Mouse (Mus musculus): ENCODE results near the gene Mertk. TPM values are rescaled to one million over a fixed set of nuclear protein-coding genes. Genes with fewer than 3 reads are reported as not detected.

Mertk gene
- total RNA-seq, 1 experiment from 2014 or later: not detected

GRCm38 (mm10) chr2:128753295-128753873, 54.6 kb downstream of the Mertk start:
- no peak for ATAC-seq (ENCODE audit: extremely low read depth, insufficient number of reproducible peaks, low FRiP score, poor library complexity, severe bottlenecking)

- ATAC-seq (ENCODE audit: extremely low read depth, insufficient number of reproducible peaks, low FRiP score, poor library complexity, severe bottlenecking): no peak
These were observed 56.5 kb downstream of the Mertk start for GRCm38 (mm10) chr2:128755149-128755691.

DNA sequence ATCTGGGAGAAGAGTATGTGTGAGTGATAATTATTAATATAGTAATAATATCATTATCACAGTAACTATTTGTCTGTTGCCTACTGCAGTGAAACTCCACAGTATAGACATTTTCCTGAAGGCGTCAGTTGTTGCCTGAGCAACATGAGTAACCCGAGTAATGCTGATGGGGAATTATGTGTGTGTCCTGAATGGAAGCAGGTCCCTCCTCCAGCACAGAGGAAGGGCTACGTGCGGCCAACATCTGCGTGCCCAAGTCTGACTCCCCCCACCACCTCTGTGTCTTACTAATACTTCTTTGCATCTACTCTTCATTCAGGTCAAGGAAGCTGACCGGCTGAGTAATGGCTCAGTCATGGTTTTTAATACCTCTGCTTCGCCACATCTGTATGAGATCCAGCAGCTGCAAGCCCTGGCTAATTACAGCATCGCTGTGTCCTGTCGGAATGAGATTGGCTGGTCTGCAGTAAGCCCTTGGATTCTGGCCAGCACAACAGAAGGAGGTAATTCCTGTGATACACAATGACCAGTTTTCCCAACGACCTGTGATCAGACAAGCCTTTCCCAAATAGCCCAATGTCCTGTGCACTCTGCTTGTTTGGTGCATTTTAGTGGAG, 60.1 kb downstream of the Mertk start:
- ATAC-seq (ENCODE audit: extremely low read depth, insufficient number of reproducible peaks, low FRiP score, poor library complexity, severe bottlenecking): no peak

- no peak for ATAC-seq (ENCODE audit: extremely low read depth, insufficient number of reproducible peaks, low FRiP score, poor library complexity, severe bottlenecking)
These were observed 63.3 kb downstream of the Mertk start for GRCm38 (mm10) chr2:128762008-128762407.

GRCm38 (mm10) chr2:128765787-128766186, 67.0 kb downstream of the Mertk start:
- no peak for ATAC-seq (ENCODE audit: extremely low read depth, insufficient number of reproducible peaks, low FRiP score, poor library complexity, severe bottlenecking)

DNA sequence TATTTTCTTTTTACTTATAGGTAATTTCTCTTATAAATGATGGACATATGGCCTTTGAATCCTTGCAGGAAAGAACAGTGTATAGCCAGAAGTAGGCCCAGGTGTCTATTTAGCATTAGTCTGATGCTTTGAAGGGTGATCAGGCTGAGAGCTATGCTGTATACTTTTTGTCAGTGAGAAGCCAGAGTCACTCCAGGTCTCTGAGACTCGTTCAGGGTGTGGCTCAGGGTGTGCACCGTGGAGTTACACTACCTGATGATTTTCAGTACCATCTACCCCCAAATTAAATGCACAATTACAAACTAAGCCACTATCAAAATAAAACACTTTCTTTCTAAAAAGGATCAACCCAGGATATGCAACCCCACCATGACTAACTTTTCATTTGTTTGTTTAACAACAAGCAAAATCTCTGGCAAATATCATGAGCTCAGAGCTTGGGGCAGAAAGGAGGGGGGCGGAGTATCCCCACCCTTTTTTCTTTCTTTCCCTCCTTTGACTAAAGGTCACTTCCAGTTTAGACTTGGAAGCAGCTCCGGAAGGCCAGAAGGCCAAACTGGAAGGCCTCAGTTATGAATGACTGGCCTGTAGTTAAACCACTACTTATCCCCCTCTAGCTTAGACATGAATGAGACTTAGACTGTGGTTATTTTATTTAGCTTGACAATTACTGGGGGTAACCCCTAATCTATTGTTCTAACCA, 69.9 kb downstream of the Mertk start:
- no peak for ATAC-seq (ENCODE audit: extremely low read depth, insufficient number of reproducible peaks, low FRiP score, poor library complexity, severe bottlenecking)

DNA sequence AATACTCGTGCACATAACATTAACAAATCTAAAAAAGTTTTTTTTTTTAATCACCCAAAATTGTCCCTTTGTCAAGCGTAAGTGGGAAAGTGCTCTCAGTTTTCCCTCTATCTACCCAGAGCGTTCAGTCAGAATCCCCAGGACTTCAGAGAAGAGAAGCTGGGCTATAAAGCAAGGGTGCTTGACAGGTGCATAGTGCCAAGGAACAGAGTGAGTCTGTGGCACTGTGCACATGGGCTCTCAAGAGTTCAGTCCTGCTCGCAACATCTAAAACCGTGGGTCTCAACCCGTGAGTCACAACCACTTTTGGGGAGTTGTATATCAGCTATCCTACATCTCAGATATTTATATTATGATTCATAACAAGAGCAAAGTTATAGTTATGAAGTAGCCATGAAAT, 71.8 kb downstream of the Mertk start:
- ATAC-seq (ENCODE audit: extremely low read depth, insufficient number of reproducible peaks, low FRiP score, poor library complexity, severe bottlenecking): no peak

GRCm38 (mm10) chr2:128771048-128771447, 72.3 kb downstream of the Mertk start:
- no peak for ATAC-seq (ENCODE audit: extremely low read depth, insufficient number of reproducible peaks, low FRiP score, poor library complexity, severe bottlenecking)

- no peak for ATAC-seq (ENCODE audit: extremely low read depth, insufficient number of reproducible peaks, low FRiP score, poor library complexity, severe bottlenecking)
These were observed 73.1 kb downstream of the Mertk start for GRCm38 (mm10) chr2:128771750-128772338.

- ATAC-seq (ENCODE audit: extremely low read depth, insufficient number of reproducible peaks, low FRiP score, poor library complexity, severe bottlenecking): no peak
These were observed 83.5 kb downstream of the Mertk start for GRCm38 (mm10) chr2:128782231-128782630.

DNA sequence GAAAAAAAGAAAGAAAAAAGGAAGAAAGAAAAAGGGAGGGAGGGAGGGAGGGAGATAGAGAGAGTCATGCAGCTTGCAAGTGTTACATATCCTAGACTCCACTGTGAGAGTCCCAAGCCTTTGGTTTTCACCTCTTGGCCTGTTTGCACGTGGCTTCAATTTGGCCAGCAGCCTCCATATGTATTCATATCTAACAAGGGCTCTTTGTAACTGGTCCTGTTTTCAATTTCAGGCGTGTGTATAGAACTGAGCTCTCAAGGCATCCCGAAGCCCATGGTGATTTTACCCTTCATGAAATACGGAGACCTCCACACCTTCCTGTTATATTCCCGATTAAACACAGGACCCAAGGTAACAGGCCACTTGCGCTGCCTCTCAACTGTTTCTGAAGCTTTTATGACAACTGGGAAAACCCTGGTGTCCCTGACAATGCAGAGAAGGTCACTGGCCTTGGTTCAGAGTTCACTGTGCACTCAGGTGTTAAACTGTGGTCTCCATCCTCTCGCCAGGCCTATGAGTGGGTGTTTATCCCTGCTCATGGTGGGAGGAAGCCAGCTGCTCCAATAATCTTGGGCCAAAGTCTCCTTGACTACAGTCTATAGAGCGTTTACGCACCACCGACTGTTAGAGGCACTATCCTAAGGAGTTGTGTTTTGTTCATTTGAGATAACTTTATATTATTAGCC, 85.0 kb downstream of the Mertk start:
- no peak for ATAC-seq (ENCODE audit: extremely low read depth, insufficient number of reproducible peaks, low FRiP score, poor library complexity, severe bottlenecking)

DNA sequence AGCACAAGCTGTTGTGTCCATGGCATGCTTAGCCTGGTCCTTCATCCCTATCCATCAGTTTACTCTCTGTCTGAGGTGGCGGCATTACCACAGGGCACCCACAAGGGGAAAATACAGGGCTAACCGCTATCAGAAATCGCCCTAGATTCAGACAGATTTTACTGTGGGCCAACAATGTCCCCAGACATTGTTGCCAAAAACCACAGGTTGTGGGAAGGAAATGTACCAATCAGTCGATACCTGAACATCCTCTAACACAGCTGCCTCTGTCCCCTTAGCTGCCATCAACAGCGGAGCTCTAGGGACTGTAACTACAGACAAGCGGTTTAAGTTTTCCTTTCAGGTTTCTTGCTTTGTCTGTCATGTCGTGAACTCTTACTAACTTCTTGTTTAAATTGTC, 86.1 kb downstream of the Mertk start:
- no peak for ATAC-seq (ENCODE audit: extremely low read depth, insufficient number of reproducible peaks, low FRiP score, poor library complexity, severe bottlenecking)

GRCm38 (mm10) chr2:128786341-128786740, 87.6 kb downstream of the Mertk start:
- no peak for ATAC-seq (ENCODE audit: extremely low read depth, insufficient number of reproducible peaks, low FRiP score, poor library complexity, severe bottlenecking)

- ATAC-seq (ENCODE audit: extremely low read depth, insufficient number of reproducible peaks, low FRiP score, poor library complexity, severe bottlenecking): no peak
These were observed 88.0 kb downstream of the Mertk start for GRCm38 (mm10) chr2:128786795-128787194.

GRCm38 (mm10) chr2:128787805-128788204, 89.0 kb downstream of the Mertk start:
- ATAC-seq (ENCODE audit: extremely low read depth, insufficient number of reproducible peaks, low FRiP score, poor library complexity, severe bottlenecking): no peak

DNA sequence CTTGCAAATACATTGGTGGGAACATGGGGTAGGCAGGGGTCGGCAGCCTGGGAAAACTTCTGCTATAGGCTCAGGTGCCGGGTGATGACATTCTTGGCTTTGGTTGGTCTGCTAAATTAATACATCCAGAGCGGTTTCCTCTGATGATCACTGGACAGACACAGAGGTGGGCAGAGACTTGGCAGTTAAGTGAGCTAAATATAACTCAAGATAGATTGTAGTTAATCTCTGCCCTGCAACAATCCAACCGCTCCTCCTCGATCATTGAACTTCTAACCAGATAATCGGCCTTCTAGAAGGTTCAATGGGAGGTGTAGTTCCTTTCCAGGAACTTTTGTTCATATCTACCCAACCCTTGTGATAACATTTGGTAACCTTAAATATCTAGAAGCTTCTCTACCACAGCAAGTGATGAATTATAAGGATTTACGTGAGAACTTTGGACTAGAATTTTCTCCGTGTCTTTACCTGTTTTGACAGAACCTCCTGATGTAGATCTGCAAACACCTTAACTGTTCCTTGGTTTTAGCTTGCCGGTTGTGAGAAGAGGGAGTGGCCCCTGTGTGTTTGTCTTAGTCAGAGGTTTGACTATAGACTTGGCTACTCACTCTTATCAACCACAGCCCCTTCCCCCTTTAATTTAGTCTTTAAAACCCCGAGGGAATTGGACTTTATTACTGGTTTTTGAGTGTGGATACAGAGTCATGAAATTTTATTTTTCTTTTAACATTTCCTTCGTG, 92.3 kb downstream of the Mertk start:
- no peak for ATAC-seq (ENCODE audit: extremely low read depth, insufficient number of reproducible peaks, low FRiP score, poor library complexity, severe bottlenecking)

DNA sequence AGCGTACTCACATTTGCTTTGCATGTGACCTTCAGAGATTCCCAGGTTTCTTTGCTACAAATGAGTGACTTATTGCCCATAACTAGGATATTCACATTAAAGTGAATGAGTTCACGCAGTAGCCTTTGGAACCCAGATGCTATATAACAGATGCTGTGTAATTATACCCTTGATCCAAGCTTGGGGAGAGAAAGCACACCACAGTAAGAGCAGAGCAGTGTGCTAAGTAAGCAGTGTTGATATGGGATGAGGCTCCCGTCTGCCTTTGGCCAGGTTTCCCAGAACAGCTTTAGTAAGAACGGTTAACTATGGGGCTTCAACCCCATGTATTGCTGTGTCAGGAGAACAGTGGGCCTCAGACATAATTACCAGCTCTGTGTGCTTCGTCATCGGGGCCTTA, 95.2 kb downstream of the Mertk start:
- no peak for ATAC-seq (ENCODE audit: extremely low read depth, insufficient number of reproducible peaks, low FRiP score, poor library complexity, severe bottlenecking)

DNA sequence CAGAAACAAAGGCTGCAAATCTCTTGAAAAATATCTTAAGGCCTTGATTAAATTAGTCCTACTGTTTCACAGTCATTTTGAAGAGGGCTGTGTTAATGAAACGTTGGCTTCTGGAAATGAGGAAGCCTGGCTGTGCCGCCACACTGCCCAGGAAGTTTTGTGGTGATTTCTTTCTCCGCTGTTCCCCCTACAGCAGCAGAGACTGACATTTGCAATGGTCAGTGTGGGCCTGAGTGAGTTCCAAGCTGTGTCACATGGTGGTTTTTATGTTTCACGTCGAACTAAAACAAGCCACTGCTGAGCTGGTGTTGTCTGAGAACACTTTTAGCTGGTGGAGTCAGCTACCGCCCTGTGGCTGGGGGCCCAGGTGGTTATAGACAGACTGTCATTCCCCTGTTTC, 97.7 kb downstream of the Mertk start:
- ATAC-seq (ENCODE audit: extremely low read depth, insufficient number of reproducible peaks, low FRiP score, poor library complexity, severe bottlenecking): no peak

- no peak for ATAC-seq (ENCODE audit: extremely low read depth, insufficient number of reproducible peaks, low FRiP score, poor library complexity, severe bottlenecking)
These were observed 104.7 kb downstream of the Mertk start for GRCm38 (mm10) chr2:128803441-128803840.

Measured in neutrophil, adult 5-6 weeks (primary cell).